Mouse (Mus musculus): ENCODE measurements around the gene Stk26. TPM values are rescaled to one million over a fixed set of nuclear protein-coding genes. Genes with fewer than 3 reads are reported as not detected.
A peak's percentile ranks its signal among the peaks of the same experiment; 100 is the strongest.

Stk26 gene
- polyA plus RNA-seq (2015; fragmentation: Nextera tagmentation; extraction: Ambion mirVana) = 13.9 and 18.6 TPM in 2 replicates

DNA sequence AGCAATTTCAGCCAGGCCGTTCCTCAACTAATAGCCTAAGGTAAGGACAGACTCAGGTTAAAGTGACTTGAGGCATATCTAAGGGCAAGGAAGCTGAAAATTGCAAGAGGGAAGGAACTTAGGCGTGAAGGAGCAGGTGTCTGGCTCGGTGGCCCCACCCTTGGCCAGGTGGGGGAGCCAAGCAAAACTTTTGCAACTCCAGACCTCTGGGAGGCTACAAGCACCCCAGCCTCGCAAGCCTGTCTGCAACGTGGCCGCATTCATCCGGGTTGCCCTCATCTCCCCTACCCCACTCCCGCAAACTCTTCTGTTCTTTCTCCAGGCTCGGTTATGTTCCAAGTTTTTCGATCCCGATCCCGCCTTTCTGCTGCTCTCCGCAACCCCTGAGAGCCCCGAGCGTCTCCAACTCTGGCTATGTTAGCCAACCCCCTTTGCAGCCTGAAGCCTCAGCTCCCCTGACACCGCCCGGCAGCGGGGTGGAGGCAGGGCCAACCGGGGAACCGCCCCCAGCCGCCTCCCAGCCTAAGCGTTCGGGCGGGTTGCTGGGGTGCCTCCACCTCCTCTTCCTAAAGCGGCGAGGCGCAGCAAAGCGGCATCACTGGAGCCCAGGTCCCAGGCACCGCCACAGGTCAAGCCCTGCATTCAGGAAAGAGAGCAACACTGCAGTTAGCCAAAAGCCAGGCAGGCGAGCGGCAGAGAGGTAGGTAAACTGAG is at the start of gene Stk26:
TSS of gene Stk26 (plus strand) at position 201 of the 714 bp plus-strand sequence.
- Histone ChIP-seq H3K4me3 (peak within 1 kb of the TSS; percentile 54), H3K9me3 (no peaks in the 10 kb centered on the region), H3K36me3 (no peaks in the 10 kb centered on the region), H3K4me2 (peak within 1 kb of the TSS; percentile 63), H3K4me1 (no peaks in the 10 kb centered on the region), H3K9ac (peak within 1 kb of the TSS; percentile 68), H3K27ac (no peak within 1 kb of the TSS), H3K27me3 (peaks cover 37% of the 10 kb centered on the region)
- peak; percentile 81 for ATAC-seq (ENCODE audit: insufficient number of reproducible peaks, insufficient read depth, low FRiP score, low TSS enrichment, low read depth)
- 26% methylated on average over 28 of the region's 31 CpGs for WGBS

DNA sequence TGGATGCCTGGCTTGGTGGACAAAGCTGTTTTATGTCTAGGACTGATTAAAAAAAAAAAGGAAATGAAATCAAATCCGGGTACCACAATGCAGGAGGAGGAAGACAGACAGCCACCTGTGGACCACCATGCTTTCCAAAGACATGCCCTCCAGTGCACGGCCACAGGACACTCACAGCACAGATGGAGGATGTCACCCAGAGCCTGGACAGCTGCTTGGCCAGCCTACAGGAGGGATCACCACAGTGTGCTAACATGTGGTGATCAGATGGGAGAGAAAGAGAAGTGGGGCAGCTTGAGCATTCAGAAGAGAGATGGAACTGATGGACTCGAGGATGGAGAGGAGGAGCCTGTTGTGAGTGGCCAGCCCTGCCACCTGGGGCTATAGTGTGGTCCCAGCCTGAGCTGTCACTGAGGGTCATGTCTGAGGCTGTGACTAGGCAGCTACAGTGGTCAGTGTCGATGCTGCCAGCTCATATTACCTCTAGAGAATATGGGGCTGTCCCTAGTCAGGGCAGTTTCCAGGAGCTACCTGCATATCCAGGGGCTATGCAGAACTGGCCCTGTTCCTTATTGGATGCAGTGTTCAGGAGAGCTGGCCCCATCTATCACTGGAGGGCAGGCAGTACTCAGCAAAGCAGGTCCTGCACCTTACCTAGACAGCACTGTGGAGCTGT is 47.7 kb upstream of the Stk26 start:
- Histone ChIP-seq H3K36me3 (no peaks in the 10 kb centered on the region), H3K4me3 (no peak overlapping the region), H3K27ac (no peak overlapping the region), H3K9me3 (no peaks in the 10 kb centered on the region), H3K4me1 (no peaks in the 10 kb centered on the region), H3K27me3 (peaks cover 24% of the 10 kb centered on the region), H3K9ac (no peak overlapping the region), H3K4me2 (no peak overlapping the region)
- 38% methylated on average over 4 of the region's 4 CpGs for WGBS
- no peak for ATAC-seq (ENCODE audit: insufficient number of reproducible peaks, insufficient read depth, low FRiP score, low TSS enrichment, low read depth)

DNA sequence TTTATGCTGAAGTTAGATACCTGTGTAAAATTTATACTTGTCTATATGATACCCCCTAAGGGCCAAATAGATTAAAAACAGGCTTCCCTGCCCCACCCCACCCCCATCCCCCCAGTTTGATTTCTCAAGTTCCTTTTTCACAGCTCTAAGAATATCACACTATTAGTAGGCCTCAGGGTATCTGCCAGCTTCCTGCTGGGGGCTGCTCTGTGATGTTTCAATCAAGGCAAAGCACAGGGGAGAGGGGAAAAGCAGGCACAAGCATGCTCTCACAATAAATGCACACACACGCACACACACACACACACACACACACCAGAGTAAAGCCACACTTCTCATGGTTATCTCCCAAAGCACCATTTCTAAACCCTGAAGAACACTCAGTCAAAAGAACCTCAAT is 43.0 kb upstream of the Stk26 start:
- Histone ChIP-seq H3K4me3 (no peak overlapping the region), H3K9ac (no peak overlapping the region), H3K27me3 (peaks cover 37% of the 10 kb centered on the region), H3K9me3 (no peaks in the 10 kb centered on the region), H3K36me3 (no peaks in the 10 kb centered on the region), H3K27ac (no peak overlapping the region), H3K4me2 (no peak overlapping the region), H3K4me1 (no peaks in the 10 kb centered on the region)
- 47% methylated on average over 1 of the region's 1 CpGs for WGBS
- no peak for ATAC-seq (ENCODE audit: insufficient number of reproducible peaks, insufficient read depth, low FRiP score, low TSS enrichment, low read depth)

DNA sequence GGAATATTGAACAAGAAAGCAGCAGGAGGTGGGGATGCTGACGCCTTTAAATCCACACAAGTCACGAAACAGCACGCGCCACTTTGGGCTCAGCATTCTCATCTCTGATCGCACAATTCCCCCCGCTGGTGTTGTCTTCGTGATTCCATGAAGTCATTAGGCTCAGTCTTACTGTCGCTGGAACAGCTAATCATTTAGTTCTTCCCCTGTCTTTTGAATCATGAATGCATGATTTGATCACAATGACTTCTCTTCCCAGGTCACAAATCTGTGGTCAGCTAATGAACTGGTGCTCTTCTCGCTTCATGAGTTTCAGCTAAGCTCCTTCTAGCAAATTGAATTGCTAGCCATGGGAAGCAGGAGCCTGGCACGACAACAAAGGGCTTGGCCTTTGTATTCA is 42.3 kb upstream of the Stk26 start:
- no peaks in the 10 kb centered on the region for H3K9me3 ChIP-seq
- no peak overlapping the region for H3K4me2 ChIP-seq
- peaks cover 33% of the 10 kb centered on the region; the same call in 1 of the 2 replicates for H3K27me3 ChIP-seq
- H3K27ac ChIP-seq = no peak overlapping the region
- no peak overlapping the region for H3K4me3 ChIP-seq
- WGBS = 57% methylated on average over 10 of the region's 10 CpGs
- no peak for ATAC-seq (ENCODE audit: insufficient number of reproducible peaks, insufficient read depth, low FRiP score, low TSS enrichment, low read depth)
- no peaks in the 10 kb centered on the region for H3K4me1 ChIP-seq
- no peak overlapping the region for H3K9ac ChIP-seq
- H3K36me3 ChIP-seq = no peaks in the 10 kb centered on the region

DNA sequence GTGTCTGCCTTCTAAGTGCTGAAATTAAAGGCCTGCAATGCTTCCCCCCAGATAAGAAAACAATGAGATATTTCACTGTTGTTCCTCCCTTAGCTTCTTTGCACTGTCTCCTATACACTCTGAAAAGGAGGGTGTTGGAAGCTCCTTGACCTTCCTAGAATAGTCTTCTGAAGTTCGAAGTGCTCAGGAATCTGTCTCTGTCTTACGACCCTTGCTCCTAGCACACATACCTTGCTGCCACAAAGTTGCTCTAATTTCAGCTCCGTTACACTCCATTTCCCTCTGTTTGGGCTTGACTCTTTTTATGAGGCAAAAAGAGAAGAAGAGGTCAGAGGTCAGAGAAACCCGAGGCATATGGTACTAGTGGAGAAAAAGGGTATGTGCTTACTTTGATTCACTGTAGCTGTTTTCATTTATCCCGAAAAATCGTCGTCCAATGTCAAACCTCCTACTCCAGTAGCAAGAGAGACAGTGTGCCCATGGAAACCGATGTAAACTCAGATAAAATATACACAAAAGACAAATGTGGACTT is 41.1 kb upstream of the Stk26 start:
- H3K27me3 ChIP-seq = peaks cover 27% of the 10 kb centered on the region; the same call in 1 of the 2 replicates
- no peak overlapping the region for H3K4me2 ChIP-seq
- no peak overlapping the region for H3K27ac ChIP-seq
- no peak for ATAC-seq (ENCODE audit: insufficient number of reproducible peaks, insufficient read depth, low FRiP score, low TSS enrichment, low read depth)
- no peak overlapping the region for H3K9ac ChIP-seq
- H3K4me1 ChIP-seq = no peaks in the 10 kb centered on the region
- 37% methylated on average over 8 of the region's 8 CpGs for WGBS
- no peaks in the 10 kb centered on the region for H3K36me3 ChIP-seq
- H3K9me3 ChIP-seq = no peaks in the 10 kb centered on the region
- no peak overlapping the region for H3K4me3 ChIP-seq

DNA sequence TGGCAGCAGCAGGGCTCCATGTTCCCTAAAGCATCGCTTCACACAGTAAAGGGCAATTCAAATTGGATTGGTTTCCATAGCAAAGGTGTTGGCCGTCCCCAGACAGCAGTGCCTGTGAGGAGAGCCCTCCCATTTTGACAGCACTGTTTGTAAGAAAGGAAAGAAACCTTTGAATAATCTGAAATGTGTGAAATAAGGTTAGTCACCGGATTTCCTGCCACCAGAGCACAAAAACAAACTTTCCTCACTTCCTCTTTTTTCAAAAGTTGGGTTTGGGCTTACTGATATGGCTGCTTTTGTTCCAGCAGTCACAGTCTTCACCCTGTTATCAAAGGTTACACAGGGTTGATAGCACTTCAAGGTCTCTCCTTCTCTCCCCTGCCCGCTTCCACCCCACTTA is 35.2 kb upstream of the Stk26 start:
- Histone ChIP-seq H3K9ac (no peak overlapping the region), H3K9me3 (no peaks in the 10 kb centered on the region), H3K27me3 (peaks cover 10% of the 10 kb centered on the region; the same call in 1 of the 2 replicates), H3K4me3 (no peak overlapping the region), H3K27ac (no peak overlapping the region), H3K4me1 (no peaks in the 10 kb centered on the region), H3K4me2 (no peak overlapping the region), H3K36me3 (no peaks in the 10 kb centered on the region)
- 60% methylated on average over 4 of the region's 4 CpGs for WGBS
- no peak for ATAC-seq (ENCODE audit: insufficient number of reproducible peaks, insufficient read depth, low FRiP score, low TSS enrichment, low read depth)

DNA sequence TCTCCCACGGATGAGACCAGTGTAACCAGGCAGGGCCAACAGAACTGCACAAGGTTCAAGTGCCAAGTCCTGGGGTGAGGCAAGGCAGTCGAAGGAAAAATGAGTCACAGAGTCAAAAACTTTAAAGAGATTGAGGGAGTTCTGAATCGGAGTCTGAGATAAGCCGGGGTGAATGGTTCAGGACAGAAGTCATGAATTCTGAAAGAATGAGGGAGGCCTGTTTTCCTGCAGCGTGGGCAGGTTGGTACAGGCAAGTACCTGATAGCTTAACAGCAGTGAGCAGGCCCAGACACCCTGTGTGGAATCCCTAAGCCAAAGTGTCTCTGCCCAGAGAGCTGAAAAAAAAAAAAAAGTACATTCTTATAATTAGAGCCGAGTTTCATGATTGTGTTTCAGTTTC is 17.0 kb upstream of the Stk26 start:
- ATAC-seq (ENCODE audit: insufficient number of reproducible peaks, insufficient read depth, low FRiP score, low TSS enrichment, low read depth) = no peak
- Histone ChIP-seq H3K9me3 (no peaks in the 10 kb centered on the region), H3K9ac (no peak overlapping the region), H3K27ac (no peak overlapping the region), H3K36me3 (no peaks in the 10 kb centered on the region), H3K4me3 (no peak overlapping the region), H3K27me3 (peaks cover 6% of the 10 kb centered on the region; the same call in 1 of the 2 replicates), H3K4me1 (no peaks in the 10 kb centered on the region), H3K4me2 (no peak overlapping the region)
- 56% methylated on average over 6 of the region's 6 CpGs for WGBS

DNA sequence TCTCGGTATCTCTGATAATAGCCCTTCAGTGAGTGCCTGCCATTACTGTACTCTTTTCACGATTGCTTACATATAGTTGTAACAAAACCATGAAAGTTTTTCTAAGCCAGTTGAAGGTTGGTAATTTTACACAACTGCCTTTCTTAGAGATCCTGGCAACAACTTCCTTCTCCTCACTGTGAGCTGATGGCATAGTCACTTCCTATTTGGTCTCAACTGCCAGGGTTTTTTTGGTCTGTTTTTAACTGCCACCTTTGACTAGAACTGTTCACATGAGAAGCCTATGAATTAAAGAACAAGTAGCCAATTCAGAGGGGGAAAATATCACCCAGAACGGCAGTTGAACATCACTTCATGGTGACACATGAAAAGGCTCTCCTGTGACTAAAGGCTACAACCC is 5.3 kb upstream of the Stk26 start:
- no peak for ATAC-seq (ENCODE audit: insufficient number of reproducible peaks, insufficient read depth, low FRiP score, low TSS enrichment, low read depth)
- no peaks in the 10 kb centered on the region for H3K9me3 ChIP-seq
- H3K9ac ChIP-seq = no peak overlapping the region
- 75% methylated on average over 3 of the region's 3 CpGs for WGBS
- peaks cover 11% of the 10 kb centered on the region for H3K27me3 ChIP-seq
- H3K36me3 ChIP-seq = no peaks in the 10 kb centered on the region
- no peak overlapping the region for H3K4me2 ChIP-seq
- no peak overlapping the region for H3K4me3 ChIP-seq
- no peaks in the 10 kb centered on the region for H3K4me1 ChIP-seq
- no peak overlapping the region for H3K27ac ChIP-seq

DNA sequence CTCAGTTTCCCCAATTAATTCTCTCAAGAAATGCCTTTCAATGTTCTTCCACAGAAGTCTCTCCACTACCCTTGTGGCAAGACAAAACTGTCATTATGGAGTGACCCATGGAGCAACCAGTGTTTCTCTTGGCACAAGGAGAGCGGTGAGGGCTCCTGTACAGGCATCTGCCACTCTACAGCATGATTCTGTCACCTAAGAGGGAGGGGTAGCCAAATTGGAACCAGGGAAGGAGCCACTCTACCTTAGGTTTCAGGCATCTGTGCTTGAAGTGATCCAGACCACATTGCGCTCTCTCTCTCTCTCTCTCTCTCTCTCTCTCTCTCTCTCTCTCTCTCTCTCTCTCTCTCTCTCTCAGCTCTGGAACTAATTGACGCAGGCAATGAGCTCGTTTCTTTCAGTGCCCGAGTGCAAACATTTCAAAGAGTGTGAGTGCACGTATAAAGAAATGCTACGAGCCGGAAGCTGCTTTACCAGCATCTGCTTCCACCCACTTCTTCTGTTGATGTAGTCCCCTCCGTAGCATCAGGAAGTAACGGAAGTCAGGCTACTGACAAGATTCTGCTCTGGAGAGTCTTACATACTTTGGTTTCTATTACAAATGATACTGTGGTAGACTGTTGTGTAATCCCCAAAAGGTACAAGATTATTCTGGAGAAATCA is 4.7 kb upstream of the Stk26 start:
- H3K27me3 ChIP-seq = peaks cover 16% of the 10 kb centered on the region
- no peaks in the 10 kb centered on the region for H3K4me1 ChIP-seq
- 46% methylated on average over 10 of the region's 10 CpGs for WGBS
- no peaks in the 10 kb centered on the region for H3K9me3 ChIP-seq
- H3K36me3 ChIP-seq = no peaks in the 10 kb centered on the region
- H3K4me3 ChIP-seq = no peak overlapping the region
- H3K9ac ChIP-seq = no peak overlapping the region
- ATAC-seq (ENCODE audit: insufficient number of reproducible peaks, insufficient read depth, low FRiP score, low TSS enrichment, low read depth) = no peak
- H3K27ac ChIP-seq = no peak overlapping the region
- H3K4me2 ChIP-seq = peak overlapping the region; percentile 24

DNA sequence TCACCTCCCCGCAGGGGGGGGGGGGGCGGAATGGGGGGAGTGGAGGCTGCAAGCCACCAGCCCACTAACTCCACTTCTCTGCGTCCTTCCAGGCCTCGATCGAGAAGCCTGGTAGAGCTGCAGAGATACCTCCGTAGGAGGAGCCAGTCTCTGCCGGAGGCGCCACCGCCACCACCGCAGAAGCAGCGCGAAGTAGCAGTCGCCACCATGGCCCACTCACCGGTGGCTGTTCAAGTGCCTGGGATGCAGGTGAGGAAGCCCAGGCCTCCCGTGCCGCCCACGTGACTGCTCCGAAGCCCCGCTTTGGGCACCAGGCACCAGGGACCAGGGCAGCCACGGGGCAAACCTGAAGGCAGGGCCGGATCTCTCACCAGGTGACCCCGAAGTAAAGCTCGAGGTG is 740 bp downstream of the Stk26 start:
- Histone ChIP-seq H3K9me3 (no peaks in the 10 kb centered on the region), H3K4me1 (no peaks in the 10 kb centered on the region), H3K4me3 (peak overlapping the region; percentile 54), H3K36me3 (no peaks in the 10 kb centered on the region), H3K27ac (no peak overlapping the region), H3K9ac (peak overlapping the region; percentile 68), H3K4me2 (peak overlapping the region; percentile 63), H3K27me3 (peaks cover 43% of the 10 kb centered on the region)
- WGBS = 9% methylated on average over 21 of the region's 23 CpGs
- ATAC-seq (ENCODE audit: insufficient number of reproducible peaks, insufficient read depth, low FRiP score, low TSS enrichment, low read depth) = peak; percentile 52; the same call in 1 of the 2 replicates

DNA sequence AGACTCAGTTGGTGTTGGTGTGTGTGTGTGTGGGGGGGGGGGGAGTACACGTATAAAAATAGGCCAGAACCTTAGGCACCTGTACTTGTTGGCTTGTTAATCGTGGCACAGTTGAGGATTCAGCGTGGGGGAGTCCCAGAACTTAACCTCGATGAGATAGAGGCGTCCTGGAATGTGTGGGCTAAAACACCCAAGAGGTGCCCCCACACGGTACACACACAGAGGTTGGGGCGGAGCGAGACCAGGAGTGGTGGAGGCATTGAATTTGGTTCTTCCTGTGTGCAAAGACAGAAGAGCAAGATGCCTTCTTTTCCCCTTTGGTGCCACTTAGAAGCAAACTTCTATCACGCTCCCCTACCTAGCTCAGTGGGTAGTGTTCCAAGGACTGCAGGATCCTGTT is 1.2 kb downstream of the Stk26 start:
- Histone ChIP-seq H3K9ac (peak overlapping the region; percentile 68), H3K4me2 (peak overlapping the region; percentile 63), H3K9me3 (no peaks in the 10 kb centered on the region), H3K27me3 (peaks cover 43% of the 10 kb centered on the region), H3K27ac (no peak overlapping the region), H3K36me3 (no peaks in the 10 kb centered on the region), H3K4me1 (no peaks in the 10 kb centered on the region), H3K4me3 (peak overlapping the region; percentile 54)
- WGBS = 47% methylated on average over 9 of the region's 9 CpGs
- ATAC-seq (ENCODE audit: insufficient number of reproducible peaks, insufficient read depth, low FRiP score, low TSS enrichment, low read depth) = no peak
